Mouse (Mus musculus): ENCODE results near the gene Cpne2. TPM values are rescaled to one million over a fixed set of nuclear protein-coding genes. Genes with fewer than 3 reads are reported as not detected.

The Cpne2 gene
- total RNA-seq, 2 experiments from 2014 or later, result 4.9 to 6.9 TPM

- no peak for TF ChIP-seq CTCF (IDR thresholded peaks at IDR 0.05)
- Histone ChIP-seq H3K27ac (no peak overlapping the region; the same call in 1 of the 2 replicates), H3K4me3 (no peak overlapping the region)
- intact Hi-C loops (cut with DNase I), result no loop called here
- DNase-seq, result no peak
These were observed 34.5 kb downstream of the Cpne2 start for GRCm38 (mm10) chr8:94567159-94567849.

- Histone ChIP-seq H3K27ac (peak overlapping the region; percentile 38; the same call in 1 of the 2 replicates), H3K4me3 (no peak overlapping the region)
- no peak for TF ChIP-seq CTCF (IDR thresholded peaks at IDR 0.05)
- intact Hi-C loops (cut with DNase I), result no loop called here
- DNase-seq, result peak; percentile 49
These were observed 35.3 kb downstream of the Cpne2 start for GRCm38 (mm10) chr8:94568098-94568497.

GRCm38 (mm10) chr8:94569419-94569818 lies 36.6 kb downstream of the Cpne2 start:
- Histone ChIP-seq H3K4me3 (no peak overlapping the region), H3K27ac (peak overlapping the region; percentile 38)
- DNase-seq, result no peak
- intact Hi-C loops (cut with DNase I), result no loop called here
- TF ChIP-seq CTCF (IDR thresholded peaks at IDR 0.05), result no peak

- DNase-seq, result peak; percentile 47
- no peak for TF ChIP-seq CTCF (IDR thresholded peaks at IDR 0.05)
These were observed 39.1 kb downstream of the Cpne2 start for GRCm38 (mm10) chr8:94571896-94572295.

GRCm38 (mm10) chr8:94574159-94574907 lies 41.5 kb downstream of the Cpne2 start:
- intact Hi-C loops (cut with DNase I), result no loop called here
- no peak overlapping the region for H3K4me3 ChIP-seq
- TF ChIP-seq CTCF (IDR thresholded peaks at IDR 0.05), result no peak
- no peak for DNase-seq
- no peak overlapping the region for H3K27ac ChIP-seq

More at GRCm38 (mm10) chr8:94571896-94572295, 39.1 kb downstream of the Cpne2 start:
- Histone ChIP-seq H3K27ac (peak overlapping the region; percentile 76), H3K4me3 (no peak overlapping the region)
- intact Hi-C loops (cut with DNase I), result no loop called here

GRCm38 (mm10) chr8:94575148-94575547 lies 42.4 kb downstream of the Cpne2 start:
- TF ChIP-seq CTCF (IDR thresholded peaks at IDR 0.05), result no peak
- no peak overlapping the region for H3K4me3 ChIP-seq
- no peak for DNase-seq
- no peak overlapping the region for H3K27ac ChIP-seq
- intact Hi-C loops (cut with DNase I), result no loop called here

- no peak for TF ChIP-seq CTCF (IDR thresholded peaks at IDR 0.05)
- no peak for DNase-seq
- H3K27ac ChIP-seq, result peak overlapping the region; percentile 83
- H3K4me3 ChIP-seq, result no peak overlapping the region
- intact Hi-C loops (cut with DNase I), result no loop called here
These were observed 49.2 kb downstream of the Cpne2 start for GRCm38 (mm10) chr8:94581820-94582483.

- no peak for TF ChIP-seq CTCF (IDR thresholded peaks at IDR 0.05)
- peak; percentile 70 for DNase-seq
- Histone ChIP-seq H3K4me3 (no peak overlapping the region), H3K27ac (peak overlapping the region; percentile 83)
- intact Hi-C loops (cut with DNase I), result no loop called here
These were observed 49.8 kb downstream of the Cpne2 start for GRCm38 (mm10) chr8:94582569-94582968.

GRCm38 (mm10) chr8:94584238-94584817 lies 51.5 kb downstream of the Cpne2 start:
- peak; percentile 88 for TF ChIP-seq CTCF (IDR thresholded peaks at IDR 0.05)
- peak; percentile 50 for DNase-seq
- Histone ChIP-seq H3K27ac (peak overlapping the region; percentile 68), H3K4me3 (no peak overlapping the region)
- intact Hi-C loops (cut with DNase I), result loop anchor here (1.0 kb wide), 2 partner anchors 56 to 92 kb away; no protein-coding TSS in a partner anchor

- intact Hi-C loops (cut with DNase I), result loop anchor here (5.0 kb wide), 1 partner anchor 221 kb away; the partner anchor contains the start of gene Ccl17
- DNase-seq, result no peak
- no peak overlapping the region for H3K4me3 ChIP-seq
- H3K27ac ChIP-seq, result peak overlapping the region; percentile 88
- no peak for TF ChIP-seq CTCF (IDR thresholded peaks at IDR 0.05)
These were observed 58.9 kb downstream of the Cpne2 start for GRCm38 (mm10) chr8:94591691-94592090.

- no peak overlapping the region for H3K4me3 ChIP-seq
- DNase-seq, result no peak
- intact Hi-C loops (cut with DNase I), result loop anchor here (5.0 kb wide), 1 partner anchor 218 kb away; the partner anchor contains the start of gene Ccl17
- peak overlapping the region; percentile 24 for H3K27ac ChIP-seq
- TF ChIP-seq CTCF (IDR thresholded peaks at IDR 0.05), result peak; percentile 59
These were observed 61.4 kb downstream of the Cpne2 start for GRCm38 (mm10) chr8:94594211-94594610.

- peak overlapping the region; percentile 100 for H3K4me3 ChIP-seq
- H3K27ac ChIP-seq, result peak overlapping the region; percentile 97
- intact Hi-C loops (cut with DNase I), result loop anchor here (2.0 kb wide), 1 partner anchor 104 kb away; no protein-coding TSS in a partner anchor
- no peak for DNase-seq
- TF ChIP-seq CTCF (IDR thresholded peaks at IDR 0.05), result no peak
These were observed 67.7 kb downstream of the Cpne2 start for GRCm38 (mm10) chr8:94600478-94600877.
